Mouse (Mus musculus) monocyte, adult 2 months (primary cell): ENCODE data around the gene Sugp2.

Experiments
- DNase-seq, 2 experiments: peaks; one replicate each; pipeline ENCODE4 v3.0.0; 2022; ENCODE audit warnings: low spot score in 2 of 2, low read depth in 1 of 2

The Sugp2 gene

DNA sequence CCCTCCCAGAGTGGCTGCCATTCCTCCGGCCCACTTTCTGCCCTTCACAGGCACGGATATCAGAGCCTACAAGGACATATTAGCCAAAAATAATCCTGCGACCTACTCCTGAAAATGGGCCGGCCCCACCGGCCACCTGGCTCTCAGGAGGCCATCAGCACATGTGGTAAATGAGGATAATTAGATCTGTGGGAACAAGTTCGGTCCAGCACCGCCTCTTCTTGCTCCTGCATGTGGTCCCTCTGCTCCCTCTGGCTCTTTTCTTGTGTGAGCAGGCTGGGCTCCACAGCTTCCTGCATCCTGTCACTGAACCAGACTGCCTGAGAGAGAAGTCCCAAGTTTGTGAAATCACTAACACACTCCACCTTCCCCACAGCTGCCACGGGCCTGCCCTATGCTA lies 45.2 kb downstream of the Sugp2 start:
- no peak for DNase-seq

DNA sequence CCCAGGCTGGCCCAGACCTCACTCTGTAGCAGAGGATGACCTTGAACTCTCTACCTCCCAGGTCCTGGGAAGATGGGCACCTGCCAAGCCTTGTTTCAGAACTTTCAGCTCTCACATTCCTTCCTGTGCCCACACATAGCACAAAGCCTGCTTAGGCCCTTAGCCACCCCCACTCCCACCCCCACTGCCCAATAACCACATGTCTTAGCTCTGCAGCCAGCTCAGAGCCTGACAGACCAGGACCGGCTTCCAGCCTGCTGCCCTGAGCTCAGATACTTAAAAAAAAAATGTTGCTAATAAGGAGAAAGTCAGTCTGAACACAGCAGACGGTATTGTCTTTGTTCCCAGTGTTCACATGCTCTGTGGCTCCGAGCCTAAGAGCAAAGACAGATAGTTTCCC lies 47.0 kb downstream of the Sugp2 start:
- DNase-seq = no peak

DNA sequence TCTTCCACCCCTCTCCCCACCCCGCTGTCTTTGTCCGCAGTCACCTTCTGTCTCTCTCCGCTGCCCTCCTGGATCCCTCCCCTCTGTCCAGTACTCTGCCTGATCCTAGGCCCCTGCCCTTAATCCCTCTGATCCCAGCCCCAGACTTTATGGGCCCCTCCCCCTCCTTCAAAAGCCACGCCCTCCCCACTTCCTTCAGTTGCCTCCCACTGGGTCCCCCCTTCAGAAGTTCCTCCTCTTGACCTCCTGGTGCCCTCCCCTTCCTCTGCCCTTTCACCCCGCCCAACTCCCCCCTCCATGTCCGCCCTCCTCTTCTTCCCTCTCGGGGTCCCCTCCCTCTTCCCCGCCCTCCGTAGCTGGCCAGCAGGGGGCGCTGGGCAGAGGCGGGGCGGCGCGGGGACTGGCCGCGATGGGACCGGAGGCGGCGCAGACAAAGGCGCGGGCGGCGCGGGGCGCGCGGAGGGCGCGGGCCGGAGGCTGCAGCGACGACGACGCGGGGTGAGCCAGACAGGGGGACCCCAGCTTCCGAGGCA lies 48.6 kb downstream of the Sugp2 start, which contains the start of gene Homer3:
Gene Homer3 (plus strand): TSS at position 225 of the 533 bp plus-strand sequence.
- peak; percentile 60 to 83 for DNase-seq

DNA sequence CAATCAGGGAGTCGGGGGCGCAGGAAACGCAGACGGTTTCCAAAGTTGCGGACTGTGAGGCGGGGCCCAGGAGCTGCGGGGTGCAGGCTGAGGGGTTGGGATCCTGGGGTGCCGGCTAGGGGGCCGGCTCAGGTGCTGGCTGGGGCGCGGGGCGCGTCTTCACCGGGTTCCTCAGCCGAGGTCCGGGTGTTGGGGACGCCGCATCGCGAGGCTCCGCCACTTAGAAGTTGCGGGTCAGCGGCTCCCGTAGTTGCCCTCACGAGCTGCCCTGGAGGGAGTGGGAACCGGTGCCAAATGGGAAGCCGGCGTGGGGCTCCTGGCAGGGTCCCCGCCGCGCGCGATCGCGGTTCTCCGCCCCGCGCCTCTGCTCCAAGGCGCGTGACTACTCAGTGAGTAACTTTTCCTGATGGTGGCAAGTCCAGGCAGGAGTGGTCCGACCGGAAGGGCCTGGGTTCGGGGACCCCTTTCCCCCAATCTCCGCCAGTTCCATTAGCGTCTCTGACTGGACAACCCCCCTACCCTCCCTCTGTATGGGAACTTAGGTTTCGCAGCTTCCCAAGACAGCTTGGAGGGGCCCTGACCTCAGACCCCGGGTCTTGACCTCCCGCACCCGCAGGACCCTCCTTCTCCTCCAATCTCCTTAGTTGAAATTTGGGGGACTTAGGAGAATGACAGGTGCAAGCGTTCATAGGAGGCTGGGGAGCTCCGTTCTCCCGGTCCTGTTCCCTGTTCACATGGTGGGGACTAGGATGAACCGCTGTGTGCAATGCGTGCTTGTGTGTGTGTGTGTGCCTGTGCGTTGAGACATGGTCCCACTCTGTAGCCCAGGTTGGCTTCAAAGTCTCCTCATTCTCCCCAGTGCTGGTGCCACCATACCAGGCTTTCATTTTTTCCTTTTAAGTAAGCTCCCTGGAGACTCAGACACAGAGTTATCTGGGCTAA lies 49.4 kb downstream of the Sugp2 start:
- DNase-seq = peak in 1 of 2 experiments; percentile 6

DNA sequence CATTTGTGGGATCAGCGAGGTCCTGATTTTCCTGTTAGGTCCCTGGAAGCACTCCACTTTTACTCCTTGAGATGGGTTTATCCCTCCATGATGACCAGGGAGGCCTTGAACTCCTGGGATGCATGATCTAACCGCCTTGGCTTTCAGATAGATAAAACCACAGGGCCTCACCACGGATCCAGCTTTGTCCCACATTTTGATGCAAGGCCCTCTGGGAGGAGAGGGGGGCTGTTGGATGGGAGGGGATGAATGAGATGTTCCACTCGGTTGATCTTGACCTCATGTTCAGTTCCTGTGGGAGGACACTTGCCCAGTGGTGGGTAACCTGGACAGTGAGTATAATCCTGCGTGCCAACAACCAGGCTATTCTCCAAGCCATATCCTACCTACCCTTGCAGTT lies 50.4 kb downstream of the Sugp2 start:
- no peak for DNase-seq

DNA sequence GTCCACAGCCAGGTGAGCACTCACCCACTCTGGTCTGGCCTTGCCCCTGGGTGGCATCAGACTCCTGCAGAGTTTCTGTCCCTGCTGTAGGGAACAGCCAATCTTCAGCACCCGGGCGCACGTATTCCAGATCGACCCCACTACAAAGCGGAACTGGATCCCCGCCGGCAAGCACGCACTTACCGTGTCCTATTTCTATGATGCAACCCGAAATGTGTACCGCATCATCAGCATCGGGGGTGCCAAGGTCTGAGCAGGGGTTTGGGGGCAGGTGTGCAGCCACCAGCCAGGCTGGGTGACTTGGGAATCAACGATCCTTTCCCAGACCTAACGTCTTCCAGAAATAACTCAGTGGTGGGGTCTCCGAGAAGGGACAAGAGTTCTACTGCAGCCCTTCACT lies 51.3 kb downstream of the Sugp2 start:
- no peak for DNase-seq

DNA sequence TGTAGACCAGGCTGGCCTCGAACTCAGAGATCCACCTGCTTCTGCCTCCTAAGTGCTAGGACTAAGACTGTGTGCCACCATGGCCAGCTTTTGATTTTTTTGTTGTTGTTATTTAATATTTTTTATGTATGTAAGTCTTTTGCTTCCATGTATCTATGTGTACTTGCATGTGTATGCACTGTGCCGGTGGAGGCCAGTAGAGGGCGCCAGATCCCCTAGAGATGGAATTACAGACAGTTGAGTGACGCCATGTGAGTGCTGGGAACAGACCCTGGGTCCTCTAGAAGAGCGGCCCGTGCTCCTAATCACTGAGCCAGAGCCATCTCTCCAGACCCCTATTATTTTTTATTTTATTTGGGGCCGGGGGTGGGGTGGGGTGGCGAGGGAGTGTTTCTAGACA lies 52.7 kb downstream of the Sugp2 start:
- DNase-seq = no peak

DNA sequence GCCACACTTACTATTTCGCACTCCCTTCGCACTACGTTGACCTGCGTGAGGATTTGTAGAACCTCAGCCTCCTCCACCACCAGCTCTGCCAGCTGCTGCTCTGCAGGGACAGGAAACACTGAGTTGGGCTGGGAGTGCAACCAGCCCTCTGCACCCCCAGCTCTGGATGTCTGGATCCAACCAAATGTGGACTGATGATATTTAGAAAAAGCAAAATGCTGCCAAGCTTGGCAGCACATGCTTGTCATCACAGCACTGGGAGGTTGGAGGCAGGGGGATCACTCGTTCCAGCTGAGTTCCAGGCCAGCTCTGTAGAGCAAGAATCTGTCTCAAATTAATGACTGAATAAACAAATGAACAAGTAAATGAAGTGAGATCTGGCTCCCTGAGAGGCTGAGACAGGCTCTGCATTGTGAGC lies 60.0 kb downstream of the Sugp2 start:
- no peak for DNase-seq

DNA sequence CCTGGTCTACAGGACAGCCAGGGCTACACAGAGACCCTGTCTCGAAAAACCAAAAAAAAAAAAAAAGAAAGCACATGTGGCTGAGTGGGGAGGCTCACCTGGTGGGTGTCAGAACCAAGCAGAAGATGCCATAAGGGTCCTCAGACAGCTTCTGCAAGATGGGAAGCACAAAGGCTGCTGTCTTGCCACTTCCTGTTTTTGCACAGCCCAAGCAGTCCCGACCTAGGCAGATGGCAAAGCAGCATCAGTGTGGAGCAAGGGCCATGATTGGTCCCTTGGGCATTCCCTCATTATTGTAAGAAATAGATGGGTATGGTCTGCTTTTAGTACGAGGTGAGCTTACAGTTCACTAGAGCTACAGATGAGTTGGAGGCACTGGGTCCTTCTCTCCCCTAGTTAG lies 66.9 kb downstream of the Sugp2 start:
- no peak for DNase-seq

DNA sequence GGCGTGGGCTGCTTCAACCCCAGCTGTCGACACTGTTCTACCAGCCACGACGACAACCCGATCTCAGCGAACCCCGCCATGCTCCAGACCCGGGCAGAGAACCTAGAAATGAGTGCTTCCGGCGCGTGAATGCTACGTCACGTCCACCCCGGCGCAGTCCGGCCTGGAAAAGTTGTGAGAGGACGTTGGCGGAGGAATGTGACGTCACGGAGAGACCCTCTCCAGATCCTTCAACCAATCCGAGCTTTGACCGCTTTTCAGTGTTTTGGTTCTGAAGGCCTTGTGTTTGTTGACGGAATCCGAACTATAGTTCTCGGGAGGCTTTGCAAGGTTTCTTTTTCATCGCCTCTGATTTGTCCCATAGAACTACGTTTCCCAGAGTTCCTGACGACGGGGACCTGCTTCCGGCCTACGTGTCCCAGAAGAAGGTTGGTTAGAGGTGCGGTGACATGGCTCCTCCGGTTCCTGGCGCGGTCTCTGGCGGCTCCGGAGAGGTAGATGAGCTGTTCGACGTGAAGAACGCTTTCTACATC lies 68.4 kb downstream of the Sugp2 start, which contains the start of the genes Ddx49 and Cope:
Gene Ddx49 (minus strand): TSS at position 132 of the 533 bp plus-strand sequence.
Gene Cope (plus strand): TSS at position 161 of the 533 bp plus-strand sequence.
- peak; percentile 81 to 91 for DNase-seq

DNA sequence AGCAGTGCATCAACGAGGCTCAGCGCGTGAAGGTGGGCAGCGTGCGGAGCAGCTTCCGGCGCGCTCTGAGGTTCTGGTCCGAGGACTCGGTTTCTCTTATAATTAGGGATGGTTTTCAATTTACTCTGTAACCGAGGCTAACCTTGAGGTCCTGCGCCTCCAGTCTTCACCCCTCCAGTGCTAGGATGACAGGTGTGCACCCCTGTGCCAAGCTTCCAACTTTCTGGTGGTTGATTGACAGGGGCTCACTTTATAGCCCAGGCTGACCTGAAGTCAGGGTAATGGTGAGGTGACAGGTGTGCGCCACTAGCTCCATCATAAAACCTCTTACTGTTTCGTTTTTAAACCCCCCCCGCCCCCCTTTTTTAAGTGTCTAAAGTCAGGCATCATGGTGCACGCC lies 68.9 kb downstream of the Sugp2 start:
- DNase-seq = no peak

DNA sequence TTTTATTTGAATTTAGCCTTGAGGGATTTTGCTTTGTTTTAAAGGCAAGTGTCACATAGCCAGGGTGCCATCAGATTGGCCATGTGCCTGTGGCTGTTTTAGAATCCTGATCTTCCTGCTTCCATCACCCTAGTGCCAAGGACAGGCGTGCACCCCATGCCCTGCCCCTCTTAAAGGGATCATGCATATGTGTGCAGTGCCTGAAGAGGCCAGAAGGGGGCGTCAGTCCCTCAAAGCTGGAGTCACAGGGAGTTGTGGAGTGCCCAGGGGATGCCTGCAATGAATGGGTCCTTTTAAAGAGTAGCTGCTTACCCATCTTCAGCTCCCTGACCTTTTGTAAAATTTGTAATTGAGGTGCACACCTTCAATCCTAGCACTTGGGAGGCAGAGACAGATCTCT lies 75.3 kb downstream of the Sugp2 start:
- peak in 1 of 2 experiments; percentile 24 for DNase-seq

DNA sequence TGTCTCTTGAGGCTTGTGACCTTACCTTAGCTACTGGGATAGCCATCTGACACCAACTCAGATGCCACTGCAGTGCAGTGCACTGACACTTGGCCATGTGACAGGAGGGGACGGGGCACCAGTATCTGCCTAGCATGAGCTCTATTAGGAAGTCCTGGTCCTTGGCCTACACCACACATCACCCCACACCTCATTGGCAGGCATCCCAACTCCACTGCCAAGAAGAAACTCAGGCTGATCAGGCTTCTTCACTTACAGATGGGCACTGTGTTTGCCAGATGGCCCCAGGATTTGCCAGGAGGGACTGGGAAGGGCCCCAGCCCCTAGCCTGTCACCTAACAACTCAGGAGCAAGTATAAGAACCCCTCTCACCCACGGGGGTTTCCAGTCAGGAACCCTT lies 79.4 kb downstream of the Sugp2 start:
- no peak for DNase-seq

DNA sequence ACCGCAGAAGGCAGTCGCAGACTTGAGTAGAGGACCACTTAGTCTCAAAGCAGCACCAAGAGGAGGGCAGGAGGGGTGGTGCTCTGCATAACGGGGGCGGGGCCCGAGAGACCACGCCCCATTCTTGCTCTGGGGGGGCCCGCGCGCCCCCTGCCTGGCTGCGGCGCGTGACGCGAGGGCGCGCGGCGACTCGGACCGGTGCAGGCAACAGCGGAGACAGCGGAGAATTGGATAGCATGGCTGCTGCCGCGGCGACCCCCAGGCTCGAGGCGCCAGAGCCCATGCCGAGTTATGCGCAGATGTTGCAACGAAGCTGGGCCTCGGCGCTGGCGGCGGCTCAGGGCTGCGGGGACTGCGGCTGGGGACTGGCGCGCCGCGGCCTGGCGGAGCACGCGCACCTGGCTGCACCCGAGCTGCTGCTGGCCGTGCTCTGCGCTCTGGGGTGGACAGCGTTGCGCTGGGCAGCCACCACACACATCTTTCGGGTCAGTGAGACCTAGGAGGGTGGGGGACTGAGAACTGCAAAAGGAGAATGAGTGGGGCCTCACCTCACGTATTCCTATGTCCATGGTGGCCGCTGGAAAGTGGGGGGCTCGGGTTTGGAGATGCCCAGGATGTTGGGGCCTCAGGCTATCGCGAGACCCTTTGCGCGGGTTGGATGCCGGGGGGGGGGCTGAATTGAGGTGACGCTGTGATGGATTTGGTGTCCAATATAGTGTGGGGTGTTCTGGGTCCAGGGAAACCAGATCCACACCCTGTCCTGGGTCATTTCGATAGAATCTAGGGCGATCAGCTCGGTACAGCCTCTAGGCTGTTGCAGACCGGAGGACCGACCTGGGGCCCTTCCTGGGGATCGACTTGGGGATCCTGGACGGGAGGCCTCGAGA lies 81.8 kb downstream of the Sugp2 start, which contains the start of gene Cers1:
Gene Cers1 (plus strand): TSS at position 152 of the 887 bp plus-strand sequence.
- DNase-seq = no peak

DNA sequence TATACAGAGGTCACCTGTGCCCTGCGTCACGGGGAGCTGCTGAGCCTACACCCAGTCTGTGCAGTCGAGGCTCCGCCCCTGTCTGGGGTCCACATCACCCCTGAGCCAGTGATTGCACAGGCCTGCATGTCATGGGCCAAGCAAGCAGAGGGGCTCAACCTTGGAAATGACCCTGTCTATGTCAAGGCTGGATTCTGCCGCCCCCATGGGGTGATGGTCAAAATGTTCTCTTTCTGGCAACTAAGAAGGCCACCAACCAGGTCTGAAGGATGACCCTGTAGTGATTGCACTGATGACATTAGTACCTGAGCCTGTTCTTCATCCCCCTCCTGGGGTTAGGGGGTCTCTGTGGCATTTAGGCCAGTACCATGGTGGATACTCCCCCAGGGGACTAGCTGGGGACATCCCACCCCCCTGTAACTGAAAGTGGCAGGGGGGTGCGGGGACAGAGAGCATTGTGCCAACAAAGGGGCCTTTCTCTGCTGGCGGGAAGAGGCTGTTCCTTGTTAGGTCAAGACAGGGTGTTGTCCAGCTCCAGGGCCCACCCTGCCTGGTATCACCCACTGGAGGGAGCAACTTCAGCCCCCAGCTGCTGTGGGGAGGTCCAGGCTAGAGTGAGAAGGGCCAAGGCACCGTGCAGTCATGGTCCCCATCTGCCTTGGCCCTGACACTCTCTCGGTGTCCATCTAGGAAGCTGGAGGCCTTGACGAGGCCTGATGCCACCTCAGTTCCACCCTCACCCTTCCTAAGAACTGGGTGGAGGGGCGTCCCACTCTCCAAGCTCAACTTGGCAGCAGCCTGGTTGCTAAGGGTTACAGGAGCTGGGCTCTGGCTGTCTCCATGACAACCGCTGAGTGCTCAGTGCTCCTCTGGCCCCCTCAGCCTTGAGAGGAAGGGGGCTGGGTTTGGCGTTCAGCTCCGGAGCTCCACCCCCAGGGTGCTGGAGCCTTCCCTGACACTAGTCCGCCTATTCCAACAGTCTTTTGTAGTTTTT lies 82.8 kb downstream of the Sugp2 start:
- DNase-seq = no peak

DNA sequence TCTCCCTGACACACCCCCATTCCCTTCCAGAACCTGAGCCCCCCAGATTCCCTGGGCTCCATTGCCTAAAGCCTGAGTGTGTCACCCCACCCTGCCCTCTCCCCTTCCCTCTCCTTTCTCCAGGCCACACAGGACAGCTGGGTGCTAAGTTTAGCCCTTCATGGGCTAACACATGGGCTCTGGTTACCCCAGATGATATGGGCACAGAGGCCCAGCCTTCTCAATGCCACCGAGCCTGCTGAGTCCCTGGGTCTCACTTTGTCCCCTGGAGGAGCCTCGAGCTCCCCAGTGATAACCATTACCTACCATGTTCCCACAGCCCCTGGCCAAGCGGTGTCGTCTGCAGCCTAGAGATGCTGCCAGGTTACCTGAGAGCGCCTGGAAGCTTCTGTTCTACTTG lies 83.8 kb downstream of the Sugp2 start:
- no peak for DNase-seq

DNA sequence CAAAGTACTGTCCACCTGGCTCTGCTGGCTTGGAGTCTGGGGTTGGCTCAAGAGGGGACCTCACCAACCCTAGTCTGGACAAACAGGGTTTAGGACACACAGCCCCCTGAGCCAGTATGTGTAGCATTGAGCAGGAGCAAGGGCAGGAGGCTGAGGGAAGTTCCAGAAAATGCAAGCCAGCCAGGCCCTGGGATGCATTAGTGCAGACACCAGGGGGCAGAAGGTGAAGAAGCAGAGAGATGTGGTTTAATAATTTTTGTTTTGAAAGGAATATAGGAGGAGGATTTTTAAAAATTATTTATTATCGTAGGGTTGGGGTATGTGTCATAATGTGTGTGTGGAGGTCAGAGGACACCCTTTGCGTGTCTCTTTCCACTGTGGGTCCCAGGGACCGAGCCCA lies 89.7 kb downstream of the Sugp2 start:
- no peak for DNase-seq

DNA sequence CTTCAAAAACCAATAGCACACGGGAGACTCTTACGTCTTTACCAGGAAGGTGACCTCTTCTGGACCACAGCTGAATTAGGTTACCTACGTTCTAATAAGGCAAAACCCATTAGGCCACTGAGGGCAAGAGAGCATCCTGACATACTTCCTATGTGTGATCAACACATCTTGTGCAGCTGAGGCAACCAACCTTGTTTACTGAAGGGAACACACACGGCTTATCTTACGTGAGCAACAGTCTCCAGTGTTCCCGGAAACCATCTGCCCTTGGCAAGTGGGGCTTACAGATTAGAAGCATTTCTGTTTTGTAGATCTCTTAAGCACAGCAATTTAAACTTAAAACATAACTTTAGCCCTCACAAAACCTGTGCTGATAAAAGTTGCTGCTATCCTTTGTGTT lies 93.5 kb downstream of the Sugp2 start:
- DNase-seq = no peak

DNA sequence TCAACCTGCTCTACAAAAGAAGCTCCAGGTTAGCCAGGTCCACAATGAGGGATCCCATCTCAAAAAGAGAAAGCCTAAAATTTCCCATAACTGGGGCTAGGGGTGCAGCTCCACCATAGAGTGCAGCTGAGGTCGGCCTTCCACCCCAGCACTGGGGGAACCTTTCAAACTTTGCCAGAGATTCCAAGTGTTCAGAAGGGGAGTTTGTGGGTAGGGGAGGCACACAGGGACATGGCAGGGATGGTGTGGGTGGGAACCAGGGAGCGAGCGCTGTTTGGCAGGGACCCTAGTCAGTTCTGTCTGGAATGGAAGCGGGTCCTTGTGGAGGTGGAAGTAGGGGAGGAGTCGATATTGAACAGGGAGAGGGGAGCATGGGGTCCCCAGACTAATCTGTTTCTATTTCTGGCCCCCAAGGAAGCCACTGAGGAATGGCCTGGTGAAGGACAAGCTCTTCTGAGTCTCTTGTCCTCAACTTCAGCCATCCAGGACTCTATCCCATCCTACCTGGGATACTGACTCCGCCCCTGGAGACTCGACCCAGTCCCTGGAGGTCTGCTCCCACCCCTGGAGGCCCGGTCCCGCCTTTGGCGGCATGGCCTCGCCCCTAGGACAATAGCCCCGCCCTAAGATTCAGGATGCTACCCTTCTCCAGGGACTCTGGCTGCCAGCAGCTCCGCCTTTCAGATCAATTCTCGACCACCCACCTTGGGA lies 95.3 kb downstream of the Sugp2 start, which contains the start of gene Gdf1:
Gene Gdf1 (plus strand): TSS at position 694 of the 711 bp plus-strand sequence.
- DNase-seq = no peak
